Mouse (Mus musculus) Patski (cell line): ENCODE data around the gene Fgf6. TPM values are rescaled to one million over a fixed set of nuclear protein-coding genes. Genes with fewer than 3 reads are reported as not detected.

Experiments
- ATAC-seq: fragments of 100-300 bp; one replicate; pipeline ENCODE4 v1.8.0; 2021
- CTCF ChIA-PET: fragments of 350-600 bp; sonication (Branson Sonifier 250); formaldehyde crosslinking; loops from one replicate; lab custom pipeline; 2022; ENCODE audit warnings: inconsistent platforms; lab: Charles Lee
- POLR2A ChIA-PET: fragments of 350-600 bp; sonication (Branson Sonifier 250); formaldehyde crosslinking; loops from one replicate; lab custom pipeline; 2022; ENCODE audit warnings: antibody characterized with exemption, inconsistent platforms; lab: Charles Lee
- DNase-seq: peaks from one replicate; pipeline ENCODE4 v3.0.0-alpha.2; 2011; ENCODE audit warnings: low read depth, low spot score
- H3K27me3 ChIP-seq: fragments of 371-371 bp; one replicate; pipeline ENCODE4 v1.5.1; 2021
- CTCF ChIP-seq: fragments of 100-300 bp; IDR thresholded peaks from one replicate; pipeline ENCODE4 v1.5.1; 2021
- in situ Hi-C: fragments of 300-500 bp; cut with MboI; formaldehyde crosslinking; loops from 3 replicates; pipeline ENCODE4 v1.11.1; 2018; ENCODE audit warnings: low pct_unique_long_range_greater_than_20kb, mixed read lengths
- polyA plus RNA-seq: library from polyadenylated mRNA; unstranded; gene quantifications from one replicate; pipeline ENCODE4 v1.2.3, GENCODE M21; 2021

The Fgf6 gene
- polyA plus RNA-seq, 1 experiment from 2014 or later: not detected

DNA sequence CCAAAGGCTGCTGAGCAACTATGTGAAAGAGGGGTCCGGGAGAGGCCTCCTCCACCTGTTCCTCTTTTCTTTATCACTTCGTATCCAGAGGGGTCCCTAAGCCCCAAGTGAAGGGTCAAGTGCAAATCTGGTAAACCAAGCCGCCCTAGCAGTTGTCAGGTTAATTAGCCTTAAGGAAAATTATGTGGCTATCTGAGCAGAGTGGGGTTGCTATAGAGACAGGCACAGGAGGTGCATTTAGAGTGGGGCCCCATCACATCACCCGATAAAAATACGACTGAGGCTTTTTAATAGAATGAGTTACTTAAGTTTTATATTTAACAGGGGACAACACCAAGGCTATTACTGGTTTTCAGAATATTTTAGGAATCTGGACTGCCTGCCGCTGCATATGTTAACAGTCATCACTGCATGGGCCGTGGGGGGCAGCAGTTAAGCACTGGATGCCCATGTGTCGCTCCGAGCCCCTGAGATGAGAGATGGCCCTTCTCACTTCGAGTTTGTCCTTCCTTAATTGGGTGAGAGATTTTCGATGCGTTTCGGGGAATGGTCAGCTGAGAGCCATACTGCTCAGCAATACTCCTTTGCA, 3.3 kb upstream of the Fgf6 start:
- peaks cover 6% of the 10 kb centered on the region for H3K27me3 ChIP-seq
- in situ Hi-C loops: no loop called here
- DNase-seq: no peak
- ChIA-PET POLR2A (no interaction called here), CTCF (interaction anchor here (1.2 kb wide), 1 partner anchor 56 kb away, joined by 3 read pairs; no protein-coding TSS in a partner anchor)
- ATAC-seq: no peak
- no peak for TF ChIP-seq CTCF

DNA sequence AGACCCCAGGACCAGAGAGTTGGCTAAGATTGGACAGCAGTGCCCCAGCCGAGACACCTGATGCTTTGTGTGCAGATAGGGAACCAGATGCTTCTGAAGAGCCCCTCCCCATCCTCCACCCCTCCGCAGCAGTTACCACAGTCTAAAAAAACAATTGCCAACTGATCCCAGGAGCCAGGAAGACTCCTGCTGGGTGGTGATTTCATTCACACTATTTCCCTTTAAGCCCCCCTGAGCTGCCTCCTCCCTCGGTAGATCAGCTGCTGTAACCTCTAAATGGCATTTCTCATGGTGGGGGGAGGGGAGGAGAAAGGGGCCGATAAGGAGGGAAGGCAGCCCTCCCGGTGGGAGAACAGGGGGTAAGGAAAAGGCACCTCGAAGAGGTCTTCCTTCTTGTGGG, 3.9 kb downstream of the Fgf6 start:
- H3K27me3 ChIP-seq: peaks cover 10% of the 10 kb centered on the region
- POLR2A ChIA-PET: no interaction called here
- ATAC-seq (peak; percentile 4), DNase-seq (no peak)
- in situ Hi-C loops: no loop called here
- CTCF ChIA-PET: no interaction called here
- no peak for TF ChIP-seq CTCF

DNA sequence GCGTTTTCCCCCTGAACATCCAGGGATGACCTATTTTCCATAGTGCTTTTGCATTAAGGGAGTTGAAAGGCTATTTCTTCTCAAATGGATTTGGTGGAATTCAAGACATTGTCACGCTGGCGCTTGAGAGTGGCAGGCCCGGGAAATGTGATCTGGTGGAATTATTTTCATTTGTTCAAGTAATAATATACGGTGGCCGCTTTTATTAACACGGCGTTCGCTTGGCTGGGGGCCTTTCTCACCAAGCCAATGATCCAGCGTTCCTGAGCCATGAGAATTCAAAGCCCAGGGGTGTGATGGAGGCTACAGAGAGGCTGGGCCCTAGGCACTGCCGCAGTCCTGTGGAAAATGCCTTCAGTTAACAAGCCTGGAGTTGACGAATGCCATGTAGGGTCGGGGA, 5.0 kb downstream of the Fgf6 start:
- in situ Hi-C loops: no loop called here
- TF ChIP-seq CTCF: no peak
- no peak for DNase-seq
- ATAC-seq: no peak
- ChIA-PET POLR2A (no interaction called here), CTCF (no interaction called here)
- H3K27me3 ChIP-seq: peaks cover 12% of the 10 kb centered on the region

DNA sequence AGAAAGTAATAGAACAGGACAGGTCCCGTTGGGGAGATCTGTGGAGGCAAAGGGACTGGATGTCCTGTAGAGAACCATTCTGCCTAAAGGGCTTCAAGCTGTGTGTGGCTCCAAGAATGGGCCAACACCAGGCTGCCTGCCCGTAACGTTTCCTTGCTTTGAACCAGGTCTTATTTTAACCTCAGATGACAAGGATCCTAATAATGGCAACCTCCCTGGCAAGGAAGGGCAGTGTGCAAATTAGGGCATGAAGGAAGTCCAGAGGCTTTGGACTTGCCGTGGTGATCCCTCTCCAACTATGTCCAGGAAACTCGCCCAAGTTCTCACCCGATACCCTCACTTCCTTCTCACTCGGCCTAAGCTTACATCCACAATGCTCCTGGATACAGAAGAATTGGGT, 9.4 kb downstream of the Fgf6 start:
- peaks cover 22% of the 10 kb centered on the region for H3K27me3 ChIP-seq
- no peak for TF ChIP-seq CTCF
- no peak for ATAC-seq
- CTCF ChIA-PET: no interaction called here
- in situ Hi-C loops: no loop called here
- POLR2A ChIA-PET: no interaction called here
- no peak for DNase-seq

DNA sequence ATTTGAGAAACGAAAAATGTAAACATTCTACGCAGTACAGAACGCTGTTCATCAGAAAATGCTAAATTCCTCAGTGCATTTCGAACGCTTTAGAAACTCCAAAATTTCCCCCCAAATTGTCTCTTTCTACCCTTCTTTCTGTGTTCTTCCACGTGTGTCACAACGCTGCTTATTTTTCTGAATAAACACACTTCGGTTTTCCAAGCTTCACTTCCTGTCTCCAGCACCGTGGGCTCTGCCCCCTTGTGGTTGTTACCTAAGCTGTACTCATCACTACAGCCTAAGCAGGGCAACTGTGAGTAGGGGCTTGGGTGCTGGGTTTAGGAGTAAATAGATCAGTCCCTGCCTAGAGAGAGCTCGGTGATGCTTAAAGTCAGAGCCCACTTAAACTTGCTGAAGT, 19.4 kb downstream of the Fgf6 start:
- ChIA-PET CTCF (interaction anchor here (1.2 to 1.3 kb wide), 5 partner anchors 17 to 85 kb away, joined by 3 read pairs; no protein-coding TSS in a partner anchor), POLR2A (no interaction called here)
- in situ Hi-C loops: no loop called here
- no peaks in the 10 kb centered on the region for H3K27me3 ChIP-seq
- ATAC-seq (no peak), DNase-seq (no peak)
- peak; percentile 50 for TF ChIP-seq CTCF

DNA sequence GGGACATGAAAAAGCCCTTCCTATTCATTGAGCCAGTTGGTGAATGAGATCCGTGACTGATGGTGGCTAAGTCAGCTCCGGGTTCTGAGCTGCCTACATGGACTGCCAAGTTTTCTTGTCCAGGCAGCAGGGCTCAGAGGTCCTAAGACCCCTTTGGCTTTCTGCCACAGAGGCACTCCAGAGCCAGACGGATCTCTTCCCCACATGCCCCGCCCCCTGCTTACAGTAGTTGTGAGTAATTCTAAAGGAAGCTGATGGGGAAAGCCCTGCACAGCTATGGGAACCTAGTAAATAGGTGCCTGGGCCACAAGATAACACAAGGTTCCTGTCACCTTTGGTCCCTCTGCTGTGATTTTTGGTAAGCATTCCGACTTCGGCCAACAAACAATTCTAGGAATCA, 29.5 kb downstream of the Fgf6 start:
- no peak for TF ChIP-seq CTCF
- in situ Hi-C loops: no loop called here
- ATAC-seq: peak; percentile 60
- ChIA-PET POLR2A (no interaction called here), CTCF (interaction anchor here (1.0 to 2.1 kb wide), 2 partner anchors 9 to 50 kb away, joined by 4 to 5 read pairs; no protein-coding TSS in a partner anchor)
- DNase-seq: peak; percentile 37
- no peaks in the 10 kb centered on the region for H3K27me3 ChIP-seq

DNA sequence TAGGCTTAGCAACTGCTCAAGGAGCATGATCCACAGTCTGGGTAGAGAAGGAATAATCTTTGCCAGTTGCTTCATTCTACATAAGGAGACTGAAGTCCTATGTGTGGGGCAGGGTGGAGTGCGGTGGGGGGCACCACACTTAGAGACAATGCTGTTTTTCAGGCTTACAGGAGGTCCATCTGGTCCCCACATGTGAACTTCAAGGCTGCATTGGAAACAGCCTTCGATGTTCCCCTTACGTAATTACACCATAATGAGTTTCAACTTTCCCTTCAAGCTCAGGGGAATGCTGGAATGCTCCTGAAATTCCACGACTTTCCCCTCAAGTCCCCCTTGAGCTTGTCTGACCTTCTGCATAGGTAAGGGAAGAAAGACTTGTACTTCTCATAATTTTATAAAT, 35.5 kb downstream of the Fgf6 start:
- ATAC-seq: no peak
- in situ Hi-C loops: no loop called here
- TF ChIP-seq CTCF: no peak
- DNase-seq: no peak
- ChIA-PET POLR2A (interaction anchor here (1.5 kb wide), 1 partner anchor 15 kb away, joined by 4 read pairs; no protein-coding TSS in a partner anchor), CTCF (interaction anchor here (1.0 kb wide), 1 partner anchor 11 kb away, joined by 3 read pairs; no protein-coding TSS in a partner anchor)
- no peaks in the 10 kb centered on the region for H3K27me3 ChIP-seq

DNA sequence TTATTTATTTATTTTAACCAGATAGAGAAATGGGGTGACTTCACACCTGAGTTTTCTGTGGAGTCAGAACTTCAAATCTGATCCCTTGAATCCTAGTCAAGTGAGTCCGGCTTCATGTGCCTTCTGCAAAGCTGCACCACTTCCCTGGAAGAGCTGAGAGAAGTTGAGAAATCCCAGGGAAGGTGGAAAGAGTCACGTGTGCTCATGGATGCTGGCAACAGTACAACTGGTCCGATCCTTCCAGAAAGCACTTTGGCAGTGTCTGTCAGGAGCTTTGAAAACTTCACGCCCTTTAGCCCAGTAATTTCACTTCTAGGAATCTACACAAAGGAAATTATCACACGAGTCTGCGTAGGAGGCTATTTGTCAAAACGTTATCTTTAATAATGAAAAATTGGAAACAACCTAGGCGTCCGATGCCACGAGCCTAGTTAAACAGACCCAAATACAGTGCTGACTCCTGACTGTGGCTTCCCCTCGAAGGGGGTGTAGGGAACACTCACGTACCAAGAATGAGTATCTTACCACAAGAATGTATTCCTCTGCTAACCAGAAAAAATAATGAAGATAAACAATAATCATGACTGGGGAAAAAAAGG, 41.7 kb downstream of the Fgf6 start:
- in situ Hi-C loops: no loop called here

DNA sequence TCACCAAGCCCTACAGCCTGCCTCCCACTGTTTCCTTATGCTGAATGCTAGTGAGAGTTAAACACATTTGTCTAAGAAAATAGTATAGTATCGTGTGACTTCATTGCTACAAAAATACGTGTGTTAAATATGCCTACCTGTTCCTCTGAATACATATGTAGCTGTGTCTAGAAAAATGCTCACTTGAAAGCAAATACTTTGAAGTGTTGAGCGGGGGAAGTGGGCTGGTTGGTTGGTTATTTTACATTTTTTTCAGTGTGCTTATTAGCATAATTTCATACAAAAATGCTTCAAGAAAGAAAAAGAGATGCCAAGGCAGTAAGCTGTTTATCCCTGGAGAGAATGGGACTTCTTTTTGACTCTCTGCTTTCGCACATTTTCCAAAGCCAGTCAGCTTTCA, 44.6 kb downstream of the Fgf6 start:
- ChIA-PET CTCF (no interaction called here), POLR2A (interaction anchor here (0.8 kb wide), 1 partner anchor 11 kb away, joined by 3 read pairs; no protein-coding TSS in a partner anchor)
- ATAC-seq (no peak), DNase-seq (no peak)
- TF ChIP-seq CTCF: no peak
- in situ Hi-C loops: no loop called here
- no peaks in the 10 kb centered on the region for H3K27me3 ChIP-seq

More for the DNA sequence above, 41.7 kb downstream of the Fgf6 start:
- H3K27me3 ChIP-seq: no peaks in the 10 kb centered on the region
- peak; percentile 82 for DNase-seq
- ATAC-seq: peak; percentile 98
- ChIA-PET CTCF (interaction anchor here (0.7 to 1.3 kb wide), 3 partner anchors 23 to 40 kb away, joined by 3 read pairs; no protein-coding TSS in a partner anchor), POLR2A (interaction anchor here (0.7 kb wide), 2 partner anchors 34 to 58 kb away, joined by 3 read pairs; no protein-coding TSS in a partner anchor)
- no peak for TF ChIP-seq CTCF

DNA sequence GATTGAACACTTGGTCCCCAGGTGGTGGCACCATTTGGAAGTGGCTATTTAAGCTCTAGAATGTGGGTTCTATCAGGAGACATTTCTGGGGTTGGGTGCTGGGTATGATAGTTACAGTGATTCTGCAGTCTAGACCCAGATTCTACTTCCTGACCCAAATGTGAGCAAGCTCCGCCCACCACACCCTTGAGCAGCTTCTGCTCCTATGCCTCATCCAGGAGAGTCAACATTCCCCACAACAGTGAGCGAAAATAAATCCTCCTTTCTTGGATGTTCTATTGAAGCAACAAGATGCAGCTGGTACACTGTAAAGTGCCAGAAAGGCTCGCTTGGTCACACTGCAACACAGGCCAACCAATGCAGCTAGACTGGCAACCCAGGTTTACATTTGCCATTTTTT, 48.5 kb downstream of the Fgf6 start:
- no peak for TF ChIP-seq CTCF
- in situ Hi-C loops: no loop called here
- ATAC-seq: no peak
- CTCF ChIA-PET: interaction anchor here (1.8 kb wide), 1 partner anchor 20 kb away, joined by 4 read pairs; no protein-coding TSS in a partner anchor
- DNase-seq: no peak
- POLR2A ChIA-PET: no interaction called here
- H3K27me3 ChIP-seq: no peaks in the 10 kb centered on the region

DNA sequence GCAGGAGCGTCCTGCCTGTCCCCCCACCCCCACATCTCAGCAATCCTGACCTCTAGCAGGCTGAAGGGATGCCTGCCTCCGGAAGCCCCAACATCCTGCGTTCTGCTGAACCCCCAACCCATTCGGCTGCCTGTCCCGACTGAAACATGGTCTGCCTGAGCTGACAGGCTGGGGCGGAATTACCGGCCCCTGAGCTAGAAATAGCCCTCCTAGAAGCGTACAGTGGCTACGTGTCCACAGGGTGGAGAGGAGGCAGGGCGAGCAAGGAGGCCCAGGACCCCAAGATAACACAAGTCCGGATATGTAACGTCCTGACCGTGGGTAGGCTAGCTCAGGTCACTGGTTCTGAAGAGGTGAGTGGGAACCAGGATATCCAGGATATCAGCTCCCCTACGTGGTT, 49.4 kb downstream of the Fgf6 start:
- ATAC-seq (no peak), DNase-seq (no peak)
- in situ Hi-C loops: no loop called here
- POLR2A ChIA-PET: no interaction called here
- no peak for TF ChIP-seq CTCF
- no peaks in the 10 kb centered on the region for H3K27me3 ChIP-seq
- CTCF ChIA-PET: interaction anchor here (1.8 kb wide), 1 partner anchor 21 kb away, joined by 4 read pairs; no protein-coding TSS in a partner anchor
